ENCODE assay signal across 11 mouse cellular contexts in genomic region chrX:68839548-68840444, GRCm38 (mm10). TPM values are rescaled to one million over a fixed set of nuclear protein-coding genes. Genes with fewer than 3 reads are reported as not detected.
A peak's percentile ranks its signal among the peaks of the same experiment; 100 is the strongest.
DNase-seq lines count a peak whose midpoint lies in the region; ATAC-seq and TF ChIP-seq lines count a peak whose summit lies in the region.
"Had no signal": no experiment of that assay in that cellular context is flagged by ENCODE, and none has a peak within 500 bp of the region (broad histone marks: within the 10 kb centered on the region; RNA-seq: fewer than 3 reads in every experiment).

No protein-coding gene starts in this region.

- no peaks in the 10 kb centered on the region for H3K9me3 ChIP-seq in lung, embryonic 14.5 days (ENCODE audit: low read depth, low read length)
- H3K9me3 ChIP-seq in hindbrain, embryonic 12.5 days (replicated peaks), result no peaks in the 10 kb centered on the region

- no peak overlapping the region for H3K9ac ChIP-seq in lung, embryonic 14.5 days
- H3K9ac ChIP-seq in hindbrain, embryonic 12.5 days, result no peak overlapping the region

- DNase-seq in cerebellum, adult 11-12 months, result peak; percentile 4
- DNase-seq in cerebellum, postnatal 4 days (ENCODE audit: low spot score in 2 of 2), result no peak
- peak; percentile 70 for DNase-seq in lung, embryonic 14.5 days
- DNase-seq in lung, postnatal 4 days, result no peak
- peak; percentile 49 for DNase-seq in retina, postnatal 1 day
- DNase-seq in spleen, adult 12 weeks (ENCODE audit: low spot score), result no peak
- DNase-seq: B cell, adult 2 months had no signal

- no peaks in the 10 kb centered on the region for H3K4me1 ChIP-seq in lung, embryonic 14.5 days (ENCODE audit: insufficient read depth)
- no peaks in the 10 kb centered on the region for H3K4me1 ChIP-seq in hindbrain, embryonic 12.5 days

- no peak overlapping the region for H3K4me2 ChIP-seq in lung, embryonic 14.5 days
- no peak overlapping the region for H3K4me2 ChIP-seq in hindbrain, embryonic 12.5 days (replicated peaks)

- H3K27me3 ChIP-seq in lung, embryonic 14.5 days (ENCODE audit: insufficient read depth, low read length), result no peaks in the 10 kb centered on the region
- H3K27me3 ChIP-seq in hindbrain, embryonic 12.5 days, result no peaks in the 10 kb centered on the region

- H3K27ac ChIP-seq in lung, embryonic 14.5 days (ENCODE audit: low read depth), result no peak overlapping the region
- no peak overlapping the region for H3K27ac ChIP-seq in hindbrain, embryonic 12.5 days

- H3K4me3 ChIP-seq in lung, embryonic 14.5 days (ENCODE audit: low read depth, low read length), result no peak overlapping the region
- H3K4me3 ChIP-seq in hindbrain, embryonic 12.5 days, result no peak overlapping the region

- ATAC-seq in lung, embryonic 14.5 days (ENCODE audit: insufficient read depth), result no peak
- ATAC-seq in hindbrain, embryonic 12.5 days (ENCODE audit: low FRiP score), result peak; percentile 69; the same call in 1 of the 2 replicates
- ATAC-seq in inflammation-experienced regulatory T-cells, adult 6 months, result no peak

- 16% methylated on average over 5 of the region's 5 CpGs for WGBS in lung, embryonic 14.5 days
- WGBS in hindbrain, embryonic 12.5 days, result 24% methylated on average over 5 of the region's 5 CpGs

- TF ChIP-seq CTCF in lung, embryonic 14.5 days (IDR thresholded peaks at IDR 0.05; ENCODE audit: low read depth), result peak; percentile 55

- H3K36me3 ChIP-seq in lung, embryonic 14.5 days (ENCODE audit: insufficient read depth), result no peaks in the 10 kb centered on the region
- no peaks in the 10 kb centered on the region for H3K36me3 ChIP-seq in hindbrain, embryonic 12.5 days

RNA-seq across cellular contexts. Expression of gene Gm14698, which starts 18.9 kb away (rescaled TPM):
- polyA plus RNA-seq in lung, embryonic 14.5 days (2014; fragmentation: Nextera tagmentation; extraction: Ambion mirVana), result 3.3 and 4.1 TPM in 2 replicates
- 3.1 and 4.1 TPM in 2 replicates for polyA plus RNA-seq in hindbrain, embryonic 12.5 days (2016; fragmentation: Nextera tagmentation; extraction: Ambion mirVana)
- polyA plus RNA-seq in inflammation-experienced regulatory T-cells, adult 6 months (2017; shearing (Covaris generic)), result 1 to 10 TPM; 2.9 to 4.1 (median 2.9) TPM

RNA-seq across cellular contexts. Expression of gene Gm6812, which starts 53.1 kb away (rescaled TPM):
- not detected in 2 replicates for polyA plus RNA-seq in lung, embryonic 14.5 days (2014; fragmentation: Nextera tagmentation; extraction: Ambion mirVana)
- polyA plus RNA-seq in hindbrain, embryonic 12.5 days (2016; fragmentation: Nextera tagmentation; extraction: Ambion mirVana), result not detected in 2 replicates
- polyA plus RNA-seq in inflammation-experienced regulatory T-cells, adult 6 months (2017; shearing (Covaris generic)), result not detected
- polyA plus RNA-seq: intestine, embryonic 14.5 days; thymus, postnatal 0 days had no signal

Comparison
In these comparisons a context has a peak if more than half of its experiments do, and no peak if none do; other contexts are left out.
1. DNase-seq: peak in cerebellum, adult 11-12 months (single experiment), lung, embryonic 14.5 days (single experiment) and retina, postnatal 1 day (single experiment); none in cerebellum, postnatal 4 days (0 of 2), lung, postnatal 4 days (0 of 2) and spleen, adult 12 weeks (single experiment).